Mouse (Mus musculus) testis, postnatal 10 days (tissue): ENCODE measurements around the gene Paqr4.
"Not testable (repeated sequence)": the region's sequence is repeated elsewhere in the genome, so short reads cannot be mapped to it uniquely, and the experiment has no call there.

Source experiments
- DNase-seq: peaks from one replicate; pipeline ENCODE4 v3.0.0; 2021; ENCODE audit warnings: low spot score

Paqr4 gene

GRCm38 (mm10) chr17:23740598-23741021, at the start of gene Paqr4:
TSS of gene Paqr4 (minus strand) at chr17:23740867.
- DNase-seq: no peak

GRCm38 (mm10) chr17:23789749-23790268, 49.1 kb upstream of the Paqr4 start:
- DNase-seq: no peak

- DNase-seq: no peak
These were observed 48.3 kb upstream of the Paqr4 start for GRCm38 (mm10) chr17:23788973-23789372.

- no peak for DNase-seq
These were observed 45.9 kb upstream of the Paqr4 start for GRCm38 (mm10) chr17:23786510-23786931.

GRCm38 (mm10) chr17:23785561-23786471, 45.1 kb upstream of the Paqr4 start, which contains the start of gene Flywch2:
TSS of gene Flywch2 (minus strand) at chr17:23786081.
- peak; percentile 88 for DNase-seq

- no peak for DNase-seq
These were observed 42.7 kb upstream of the Paqr4 start for GRCm38 (mm10) chr17:23783352-23783751.

- no peak for DNase-seq
These were observed 37.8 kb upstream of the Paqr4 start for GRCm38 (mm10) chr17:23778447-23778846.

- DNase-seq: no peak
These were observed 36.5 kb upstream of the Paqr4 start for GRCm38 (mm10) chr17:23777141-23777540.

- DNase-seq: no peak
These were observed 35.5 kb upstream of the Paqr4 start for GRCm38 (mm10) chr17:23776216-23776615.

GRCm38 (mm10) chr17:23774090-23774489, 33.4 kb upstream of the Paqr4 start:
- peak; percentile 90 for DNase-seq

GRCm38 (mm10) chr17:23773676-23774075, 33.0 kb upstream of the Paqr4 start:
- no peak for DNase-seq

GRCm38 (mm10) chr17:23772219-23772556, 31.5 kb upstream of the Paqr4 start:
- DNase-seq: not testable (repeated sequence)

GRCm38 (mm10) chr17:23771284-23772218, 30.9 kb upstream of the Paqr4 start, which contains the start of gene Flywch1:
TSS of gene Flywch1 (minus strand) at chr17:23771602.
- peak; percentile 99 for DNase-seq

GRCm38 (mm10) chr17:23770896-23771283, 30.2 kb upstream of the Paqr4 start:
- no peak for DNase-seq

- DNase-seq: no peak
These were observed 29.8 kb upstream of the Paqr4 start for GRCm38 (mm10) chr17:23770493-23770892.

GRCm38 (mm10) chr17:23762976-23763375, 22.3 kb upstream of the Paqr4 start:
- no peak for DNase-seq

- DNase-seq: no peak
These were observed 20.5 kb upstream of the Paqr4 start for GRCm38 (mm10) chr17:23761155-23761554.

GRCm38 (mm10) chr17:23760231-23760630, 19.6 kb upstream of the Paqr4 start:
- DNase-seq: no peak

GRCm38 (mm10) chr17:23758801-23759200, 18.1 kb upstream of the Paqr4 start:
- DNase-seq: no peak

- DNase-seq: no peak
These were observed 16.9 kb upstream of the Paqr4 start for GRCm38 (mm10) chr17:23757581-23757980.

GRCm38 (mm10) chr17:23755689-23756088, 15.0 kb upstream of the Paqr4 start:
- no peak for DNase-seq
